Mouse (Mus musculus): ENCODE measurements around the gene Pla2g3.

- TF ChIP-seq CTCF (conservative IDR thresholded peaks at IDR 0.05; ENCODE audit: insufficient read depth, insufficient read length, low read depth, low read length) (peak; percentile 84), POLR2A (IDR thresholded peaks at IDR 0.05; ENCODE audit: low read depth, low read length) (no peak)
These were observed 31.7 kb upstream of the Pla2g3 start for GRCm38 (mm10) chr11:3456354-3456753.

Measured in kidney, adult 2 months (tissue).